Mouse (Mus musculus): ENCODE results near the gene Sparcl1.

GRCm38 (mm10) chr5:104144057-104144456 is 30.5 kb upstream of the Sparcl1 start:
- TF ChIP-seq CTCF (IDR thresholded peaks at IDR 0.05; ENCODE audit: low read depth) (no peak), EP300 (optimal IDR thresholded peaks at IDR 0.05) (no peak)
